Mouse (Mus musculus) hindbrain, embryonic 13.5 days (tissue): ENCODE data around the gene Dusp11. TPM values are rescaled to one million over a fixed set of nuclear protein-coding genes. Genes with fewer than 3 reads are reported as not detected.
"Not testable (repeated sequence)": the region's sequence is repeated elsewhere in the genome, so short reads cannot be mapped to it uniquely, and the experiment has no call there.

Experiments
- ATAC-seq: fragments of 200-750 bp; cut with Nextera tagmentation; 2 replicates; pipeline ENCODE4 v1.8.0; 2017; ENCODE audit warnings: moderate TSS enrichment; ENCODE audit not compliant: low FRiP score
- H3K27ac ChIP-seq: fragments of 300-500 bp; sonication (generic); 2 replicates; pipeline ENCODE4 v1.5.1; 2015; ENCODE audit warnings: inconsistent platforms, mild to moderate bottlenecking, moderate library complexity
- H3K27me3 ChIP-seq: fragments of 300-500 bp; sonication (generic); 2 replicates; pipeline ENCODE4 v1.6.1; 2015; ENCODE audit warnings: mild to moderate bottlenecking, inconsistent platforms
- H3K36me3 ChIP-seq: fragments of 300-500 bp; sonication (generic); 2 replicates; pipeline ENCODE4 v1.6.1; 2015; ENCODE audit warnings: mild to moderate bottlenecking, inconsistent platforms
- H3K4me1 ChIP-seq: fragments of 300-500 bp; sonication (generic); replicated peaks from 2 replicates; pipeline ENCODE4 v1.6.1; 2015; ENCODE audit warnings: inconsistent platforms
- H3K4me2 ChIP-seq: fragments of 300-500 bp; sonication (generic); 2 replicates; pipeline ENCODE4 v1.6.1; 2015; ENCODE audit warnings: inconsistent platforms, mild to moderate bottlenecking, moderate library complexity
- H3K4me3 ChIP-seq: fragments of 300-500 bp; sonication (generic); 2 replicates; pipeline ENCODE4 v1.5.1; 2015; ENCODE audit warnings: mild to moderate bottlenecking, inconsistent platforms
- H3K9ac ChIP-seq: fragments of 300-500 bp; sonication (generic); 2 replicates; pipeline ENCODE4 v1.6.1; 2015; ENCODE audit warnings: mild to moderate bottlenecking, inconsistent platforms
- H3K9me3 ChIP-seq: fragments of 300-500 bp; sonication (generic); 2 replicates; pipeline ENCODE4 v1.6.1; 2016; ENCODE audit warnings: inconsistent platforms
- WGBS: fragments of 180-500 bp; shearing (Covaris S2); methylation state at CpG from one replicate; pipeline ENCODE4 v1.1.7; 2015; 5-methylcytosine and 5-hydroxymethylcytosine counted together
- polyA plus RNA-seq: library from polyadenylated mRNA; unstranded; fragments of >200 nt; fragmentation: Nextera tagmentation; extraction: Ambion mirVana; gene quantifications from 2 replicates; pipeline ENCODE4 v1.2.1, GENCODE M21; 2015

The Dusp11 gene
- polyA plus RNA-seq, 1 experiment from 2014 or later, result 49.9 TPM

DNA sequence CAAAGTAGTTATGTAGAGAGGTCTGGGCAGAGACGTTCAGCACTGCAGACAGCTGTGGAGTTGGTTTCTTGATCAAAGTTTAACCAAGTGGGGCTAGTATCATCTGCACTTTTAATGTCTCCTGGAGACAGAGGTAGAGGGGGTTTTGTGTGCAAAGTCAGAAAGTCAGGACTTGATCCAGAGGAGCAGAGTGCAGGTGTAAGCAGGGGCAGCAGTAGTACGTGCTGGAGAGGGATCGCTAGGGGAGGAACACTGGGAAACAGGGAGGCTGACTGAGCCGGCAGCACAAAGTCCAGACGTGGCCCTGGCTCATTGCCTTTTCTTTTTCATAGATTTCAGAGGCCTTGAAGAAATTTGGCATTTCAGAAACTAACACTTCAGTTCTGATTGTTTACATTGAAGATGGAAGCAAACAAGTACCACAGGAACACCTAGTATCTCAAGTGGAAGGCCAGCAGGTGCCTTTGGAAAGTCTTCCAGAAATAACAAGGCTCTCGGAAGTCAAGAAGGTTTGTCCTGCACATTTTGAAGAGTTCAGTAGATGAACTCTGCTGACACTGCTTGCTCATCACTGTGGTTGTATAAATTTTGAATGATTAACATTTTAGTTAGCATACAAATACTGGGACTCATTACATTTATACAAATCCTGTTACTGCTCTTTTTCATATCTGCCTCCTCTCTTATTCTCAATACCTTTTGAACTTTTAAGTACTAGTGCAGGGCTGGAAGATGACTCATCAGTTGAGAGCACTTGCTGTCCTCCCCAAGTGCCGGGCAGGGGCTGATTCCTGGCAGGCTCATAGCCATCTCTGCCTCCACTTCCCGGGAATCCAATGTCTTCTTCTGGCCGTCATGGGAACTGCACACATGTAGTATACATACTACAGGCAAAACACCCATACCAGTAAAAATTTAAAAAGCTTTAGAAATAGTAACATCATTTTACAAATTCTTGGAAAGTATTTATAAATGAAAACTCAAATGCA, 33.7 kb downstream of the Dusp11 start:
- ATAC-seq, result no peak
- no peaks in the 10 kb centered on the region for H3K27me3 ChIP-seq
- peaks cover 87% of the 10 kb centered on the region for H3K36me3 ChIP-seq
- no peaks in the 10 kb centered on the region for H3K9me3 ChIP-seq
- no peak overlapping the region for H3K9ac ChIP-seq
- H3K4me1 ChIP-seq, result no peaks in the 10 kb centered on the region
- H3K4me3 ChIP-seq, result no peak overlapping the region
- H3K27ac ChIP-seq, result no peak overlapping the region
- 89% methylated on average over 9 of the region's 9 CpGs for WGBS
- no peak overlapping the region for H3K4me2 ChIP-seq

DNA sequence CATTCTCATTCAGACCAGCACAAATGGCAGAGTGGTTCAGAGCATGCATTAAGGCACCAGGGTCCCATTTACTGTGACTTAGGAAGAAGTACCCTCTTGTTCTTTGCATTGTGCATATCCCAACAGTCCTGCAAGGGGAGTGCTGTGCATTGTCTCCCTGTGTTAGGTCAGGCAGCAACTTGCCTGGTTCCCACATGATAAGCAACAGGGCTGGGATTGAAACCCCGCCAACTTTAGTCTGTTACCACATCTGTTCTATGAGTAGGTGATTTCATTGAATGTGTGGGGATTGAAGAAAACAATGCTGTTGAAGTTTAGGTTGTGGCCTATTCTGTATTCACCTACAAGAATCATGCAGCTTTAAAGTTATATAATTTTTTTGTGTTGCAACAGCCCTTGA, 34.8 kb downstream of the Dusp11 start:
- H3K27me3 ChIP-seq, result no peaks in the 10 kb centered on the region
- no peak overlapping the region for H3K9ac ChIP-seq
- WGBS, result 90% methylated on average over 1 of the region's 1 CpGs
- H3K36me3 ChIP-seq, result peaks cover 87% of the 10 kb centered on the region
- no peaks in the 10 kb centered on the region for H3K4me1 ChIP-seq
- no peak overlapping the region for H3K27ac ChIP-seq
- ATAC-seq, result no peak
- H3K4me2 ChIP-seq, result no peak overlapping the region
- H3K4me3 ChIP-seq, result no peak overlapping the region
- H3K9me3 ChIP-seq, result no peaks in the 10 kb centered on the region

DNA sequence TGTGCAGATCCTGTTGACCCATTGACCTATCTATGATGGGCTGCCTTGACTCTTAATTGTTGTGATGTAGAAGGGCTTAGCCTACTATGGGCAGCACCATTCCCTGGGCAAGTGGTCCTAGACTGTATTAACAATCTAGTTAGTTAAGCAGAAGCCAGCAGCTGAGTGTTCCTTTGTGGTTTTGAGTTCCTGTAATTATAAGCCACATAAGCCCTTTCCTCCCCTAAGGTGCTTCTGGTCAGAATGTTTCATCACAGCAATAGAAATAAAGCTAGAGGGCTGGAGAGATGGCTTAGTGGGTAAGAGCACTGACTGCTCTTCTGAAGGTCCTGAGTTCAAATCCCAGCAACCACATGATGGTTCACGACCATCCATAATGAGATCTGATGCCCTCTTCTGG, 37.8 kb downstream of the Dusp11 start:
- Histone ChIP-seq H3K4me2 (no peak overlapping the region), H3K36me3 (peaks cover 69% of the 10 kb centered on the region), H3K27ac (no peak overlapping the region), H3K4me3 (no peak overlapping the region), H3K9me3 (no peaks in the 10 kb centered on the region), H3K9ac (no peak overlapping the region), H3K27me3 (no peaks in the 10 kb centered on the region), H3K4me1 (no peaks in the 10 kb centered on the region)
- ATAC-seq, result no peak
- WGBS, result 97% methylated on average over 1 of the region's 1 CpGs

DNA sequence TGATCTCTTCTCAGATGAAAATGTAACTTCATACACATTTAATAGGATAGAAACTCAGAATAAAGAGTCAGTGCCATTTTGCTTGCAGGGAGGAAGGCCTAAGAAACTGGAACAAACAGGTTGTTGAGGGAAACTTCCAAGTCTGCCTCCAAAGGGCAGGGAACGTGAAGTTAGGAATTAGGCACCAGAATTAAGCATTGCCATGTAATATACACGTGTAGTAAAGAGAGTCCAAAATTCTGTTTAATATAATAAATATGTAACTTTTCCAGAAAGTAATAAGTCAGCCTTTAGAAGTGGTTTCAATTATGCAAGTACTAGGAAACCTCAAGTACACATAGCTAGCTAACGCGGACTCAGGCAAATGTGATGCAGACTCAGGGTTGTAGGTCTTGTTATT, 42.1 kb downstream of the Dusp11 start:
- 93% methylated on average over 4 of the region's 4 CpGs for WGBS
- Histone ChIP-seq H3K36me3 (peaks cover 30% of the 10 kb centered on the region), H3K4me3 (no peak overlapping the region), H3K27ac (no peak overlapping the region), H3K9me3 (no peaks in the 10 kb centered on the region), H3K4me2 (no peak overlapping the region), H3K27me3 (no peaks in the 10 kb centered on the region), H3K4me1 (peaks cover 13% of the 10 kb centered on the region), H3K9ac (no peak overlapping the region)
- no peak for ATAC-seq

GRCm38 (mm10) chr6:85918341-85918740, 43.1 kb downstream of the Dusp11 start:
- WGBS, result 94% methylated on average over 3 of the region's 3 CpGs
- H3K4me3 ChIP-seq, result not testable (repeated sequence)

GRCm38 (mm10) chr6:85916596-85916995, 44.9 kb downstream of the Dusp11 start:
- peak overlapping the region; percentile 91 for H3K27ac ChIP-seq
- peak overlapping the region; percentile 84 for H3K9ac ChIP-seq
- H3K4me3 ChIP-seq, result peak overlapping the region; percentile 52
- H3K9me3 ChIP-seq, result no peaks in the 10 kb centered on the region
- peak overlapping the region; percentile 82 for H3K4me2 ChIP-seq
- no peak for ATAC-seq
- peaks cover 7% of the 10 kb centered on the region for H3K36me3 ChIP-seq
- no peaks in the 10 kb centered on the region for H3K27me3 ChIP-seq
- peaks cover 19% of the 10 kb centered on the region for H3K4me1 ChIP-seq
- WGBS, result 87% methylated on average over 6 of the region's 6 CpGs

More at GRCm38 (mm10) chr6:85918341-85918740, 43.1 kb downstream of the Dusp11 start:
- Histone ChIP-seq H3K36me3 (peaks cover 23% of the 10 kb centered on the region), H3K4me1 (peaks cover 19% of the 10 kb centered on the region)
- H3K27me3 ChIP-seq, H3K9me3 ChIP-seq, H3K4me2 ChIP-seq, H3K27ac ChIP-seq, H3K9ac ChIP-seq, ATAC-seq: not testable (repeated sequence)

DNA sequence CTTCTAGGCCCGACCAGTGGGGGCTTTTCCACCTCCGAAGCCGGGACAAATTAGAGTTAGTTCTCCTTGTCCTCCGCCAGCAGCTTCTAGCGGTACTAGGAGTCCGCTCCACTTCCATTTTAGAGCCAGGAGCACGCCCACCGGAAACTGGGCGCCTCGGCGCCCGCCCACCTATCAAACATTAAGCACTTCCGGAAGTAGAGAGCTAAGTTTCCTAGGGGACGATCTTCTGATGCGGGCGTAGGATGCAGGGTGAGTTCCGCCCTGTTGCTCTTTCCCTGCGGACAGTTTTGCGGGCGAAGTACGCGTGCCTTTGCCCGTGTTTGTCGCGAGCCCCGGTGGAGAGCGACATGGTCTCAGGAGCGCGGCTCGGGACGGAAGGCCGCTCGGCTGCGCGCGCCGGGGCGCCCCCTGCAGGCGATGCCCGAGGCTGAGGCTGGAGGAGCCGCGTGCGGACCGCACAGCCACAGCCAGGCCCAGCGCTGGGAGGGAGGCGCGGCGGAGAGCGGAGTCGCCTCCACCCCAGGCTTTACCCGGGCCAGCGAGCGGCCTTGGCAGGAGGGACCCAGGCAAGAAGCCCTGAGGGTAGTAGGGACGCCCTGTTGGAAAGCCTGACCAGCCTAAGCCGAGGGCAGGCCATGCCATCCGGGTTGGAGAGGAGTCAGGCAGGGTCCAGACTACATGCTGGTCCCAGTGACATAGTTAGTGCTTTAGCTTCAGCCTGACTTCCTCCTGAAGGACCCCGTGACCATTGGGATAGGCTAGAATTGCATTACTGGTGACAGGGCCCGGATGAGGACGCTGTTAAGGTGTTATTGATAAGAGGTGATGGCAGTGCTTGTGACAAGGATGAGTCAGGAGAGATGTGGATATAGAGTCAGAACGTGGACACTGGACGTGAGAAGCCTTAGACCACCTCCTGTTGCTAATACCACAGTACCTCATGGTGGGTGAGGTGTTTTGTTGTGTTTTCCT, 45.6 kb downstream of the Dusp11 start, which contains the start of gene Nat8f1:
TSS of gene Nat8f1 (minus strand) at position 149 of the 975 bp plus-strand sequence.
- H3K4me3 ChIP-seq, result peak within 1 kb of the TSS; percentile 52
- not testable (repeated sequence) for H3K27me3 ChIP-seq, H3K9me3 ChIP-seq, H3K36me3 ChIP-seq
- peak within 1 kb of the TSS; percentile 84 for H3K9ac ChIP-seq
- peak; percentile 97 for ATAC-seq
- peaks cover 19% of the 10 kb centered on the region for H3K4me1 ChIP-seq
- H3K4me2 ChIP-seq, result peak within 1 kb of the TSS; percentile 82
- under 1% methylated on average over 61 of the region's 61 CpGs for WGBS
- H3K27ac ChIP-seq, result peak within 1 kb of the TSS; percentile 91

GRCm38 (mm10) chr6:85915141-85915538, 46.3 kb downstream of the Dusp11 start:
- H3K27me3 ChIP-seq, result no peaks in the 10 kb centered on the region
- peaks cover 19% of the 10 kb centered on the region for H3K4me1 ChIP-seq
- no peaks in the 10 kb centered on the region for H3K9me3 ChIP-seq
- H3K36me3 ChIP-seq, result 0 out of 2 replicates have a peak, but pooled peaks cover under 1% of the 10 kb centered on the region
- H3K4me3 ChIP-seq, result peak overlapping the region; percentile 52
- peak overlapping the region; percentile 82 for H3K4me2 ChIP-seq
- ATAC-seq, result 0 out of 2 replicates have a peak, but pooled peaks have one; percentile 7
- 5% methylated on average over 11 of the region's 11 CpGs for WGBS
- peak overlapping the region; percentile 84 for H3K9ac ChIP-seq
- H3K27ac ChIP-seq, result peak overlapping the region; percentile 91

DNA sequence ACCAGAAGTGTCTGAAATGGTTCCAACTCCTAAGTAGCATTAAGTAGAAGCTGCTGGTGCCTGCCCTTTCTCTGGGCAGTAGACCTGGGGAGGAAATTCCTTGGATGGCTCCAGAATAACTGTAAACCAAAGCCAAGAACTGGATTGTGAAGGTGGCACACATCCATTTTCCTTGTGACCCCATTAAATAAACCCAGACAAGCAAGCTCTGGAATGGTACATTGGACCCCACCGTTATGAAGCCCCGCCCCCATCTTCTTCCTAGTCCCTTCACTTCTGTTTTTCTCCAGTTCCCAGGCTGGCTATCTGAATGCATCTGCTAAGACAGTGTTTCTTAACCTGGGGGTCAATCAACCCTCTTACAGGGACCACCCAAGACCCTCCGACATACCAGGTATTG, 49.9 kb downstream of the Dusp11 start, which contains the start of gene Tprkb:
TSS of gene Tprkb (plus strand) at position 279 of the 400 bp plus-strand sequence.
- H3K36me3 ChIP-seq, result peaks cover 2% of the 10 kb centered on the region; the same call in 1 of the 2 replicates
- ATAC-seq, result no peak
- no peak within 1 kb of the TSS for H3K4me2 ChIP-seq
- H3K4me1 ChIP-seq, result peaks cover 18% of the 10 kb centered on the region
- H3K4me3 ChIP-seq, result no peak within 1 kb of the TSS
- no peak within 1 kb of the TSS for H3K9ac ChIP-seq
- no peak within 1 kb of the TSS for H3K27ac ChIP-seq
- no peaks in the 10 kb centered on the region for H3K27me3 ChIP-seq
- no peaks in the 10 kb centered on the region for H3K9me3 ChIP-seq
- 92% methylated on average over 3 of the region's 3 CpGs for WGBS

- H3K27ac ChIP-seq, result no peak overlapping the region
- H3K9me3 ChIP-seq, result no peaks in the 10 kb centered on the region
- H3K4me2 ChIP-seq, result no peak overlapping the region
- H3K4me1 ChIP-seq, result peaks cover 8% of the 10 kb centered on the region
- no peak overlapping the region for H3K4me3 ChIP-seq
- ATAC-seq, result no peak
- H3K9ac ChIP-seq, result no peak overlapping the region
- WGBS, result 97% methylated on average over 1 of the region's 1 CpGs
- H3K27me3 ChIP-seq, result no peaks in the 10 kb centered on the region
- H3K36me3 ChIP-seq, result peaks cover 2% of the 10 kb centered on the region; the same call in 1 of the 2 replicates
Observed at GRCm38 (mm10) chr6:85909704-85910103, 51.8 kb downstream of the Dusp11 start.

DNA sequence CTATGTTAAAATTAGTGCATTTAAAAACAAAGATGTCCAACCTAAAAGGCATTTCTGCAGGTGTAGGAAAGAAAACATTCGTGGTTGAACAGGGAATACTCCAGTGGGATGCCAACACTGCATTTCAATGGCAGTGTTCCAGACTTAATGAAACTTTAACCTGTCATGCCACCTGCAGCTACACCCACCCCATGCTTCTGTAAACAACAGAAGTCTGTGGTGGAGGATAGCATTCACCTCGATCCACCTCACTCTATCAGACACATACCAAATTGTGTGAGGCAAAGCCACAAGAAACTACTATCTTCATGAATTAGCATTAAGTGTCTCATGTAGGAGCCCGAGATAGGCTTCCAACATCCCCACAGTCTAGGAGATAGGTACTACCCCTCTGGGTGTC, 53.1 kb downstream of the Dusp11 start:
- WGBS, result 80% methylated on average over 3 of the region's 3 CpGs
- H3K9me3 ChIP-seq, result no peaks in the 10 kb centered on the region
- ATAC-seq, result no peak
- no peak overlapping the region for H3K9ac ChIP-seq
- peaks cover 2% of the 10 kb centered on the region; the same call in 1 of the 2 replicates for H3K36me3 ChIP-seq
- no peak overlapping the region for H3K27ac ChIP-seq
- no peaks in the 10 kb centered on the region for H3K4me1 ChIP-seq
- no peak overlapping the region for H3K4me2 ChIP-seq
- no peak overlapping the region for H3K4me3 ChIP-seq
- no peaks in the 10 kb centered on the region for H3K27me3 ChIP-seq

GRCm38 (mm10) chr6:85906911-85907351, 54.5 kb downstream of the Dusp11 start:
- not testable (repeated sequence) for H3K4me3 ChIP-seq, H3K36me3 ChIP-seq, H3K27me3 ChIP-seq, H3K27ac ChIP-seq, H3K4me2 ChIP-seq, H3K9ac ChIP-seq, H3K9me3 ChIP-seq, H3K4me1 ChIP-seq
- ATAC-seq, result 0 out of 2 replicates have a peak, but pooled peaks have one; percentile 39
- 63% methylated on average over 2 of the region's 2 CpGs for WGBS
